Mouse (Mus musculus) limb, embryonic 13.5 days (tissue): ENCODE measurements around the gene Fgd3. TPM values are rescaled to one million over a fixed set of nuclear protein-coding genes. Genes with fewer than 3 reads are reported as not detected.
A peak's percentile ranks its signal among the peaks of the same experiment; 100 is the strongest.

ENCODE experiments used
- ATAC-seq: fragments of 200-750 bp; cut with Nextera tagmentation; 2 replicates; pipeline ENCODE4 v1.8.0; 2017; ENCODE audit warnings: low read depth, moderate number of reproducible peaks, moderate TSS enrichment; ENCODE audit not compliant: low FRiP score
- H3K27ac ChIP-seq: fragments of 300-500 bp; sonication (generic); 2 replicates; pipeline ENCODE4 v1.5.1; 2015; ENCODE audit warnings: inconsistent platforms, mild to moderate bottlenecking, moderate library complexity
- H3K27me3 ChIP-seq: fragments of 300-500 bp; sonication (generic); 2 replicates; pipeline ENCODE4 v1.6.1; 2015; ENCODE audit warnings: mild to moderate bottlenecking, inconsistent platforms
- H3K36me3 ChIP-seq: fragments of 300-500 bp; sonication (generic); 2 replicates; pipeline ENCODE4 v1.6.1; 2015; ENCODE audit warnings: inconsistent platforms, mild to moderate bottlenecking, moderate library complexity
- H3K4me1 ChIP-seq: fragments of 300-500 bp; sonication (generic); 2 replicates; pipeline ENCODE4 v1.6.1; 2015; ENCODE audit warnings: inconsistent platforms
- H3K4me2 ChIP-seq: fragments of 300-500 bp; sonication (generic); replicated peaks from 2 replicates; pipeline ENCODE4 v1.6.1; 2015; ENCODE audit warnings: inconsistent platforms, mild to moderate bottlenecking, moderate library complexity
- H3K4me3 ChIP-seq: fragments of 300-500 bp; sonication (generic); 2 replicates; pipeline ENCODE4 v1.5.1; 2015; ENCODE audit warnings: moderate library complexity, mild to moderate bottlenecking, inconsistent platforms
- H3K9ac ChIP-seq: fragments of 300-500 bp; sonication (generic); 2 replicates; pipeline ENCODE4 v1.6.1; 2015; ENCODE audit warnings: mild to moderate bottlenecking, inconsistent platforms
- H3K9me3 ChIP-seq: fragments of 300-500 bp; sonication (generic); 2 replicates; pipeline ENCODE4 v1.6.1; 2016; ENCODE audit warnings: inconsistent platforms
- WGBS: fragments of 180-500 bp; shearing (Covaris S2); methylation state at CpG from one replicate; pipeline ENCODE4 v1.1.7; 2015; 5-methylcytosine and 5-hydroxymethylcytosine counted together
- polyA plus RNA-seq: library from polyadenylated mRNA; unstranded; fragments of >200 nt; fragmentation: Nextera tagmentation; extraction: Ambion mirVana; gene quantifications from 2 replicates; pipeline ENCODE4 v1.2.1, GENCODE M21; 2015

Fgd3 gene
- polyA plus RNA-seq, 1 experiment from 2014 or later, result 0.38 TPM

DNA sequence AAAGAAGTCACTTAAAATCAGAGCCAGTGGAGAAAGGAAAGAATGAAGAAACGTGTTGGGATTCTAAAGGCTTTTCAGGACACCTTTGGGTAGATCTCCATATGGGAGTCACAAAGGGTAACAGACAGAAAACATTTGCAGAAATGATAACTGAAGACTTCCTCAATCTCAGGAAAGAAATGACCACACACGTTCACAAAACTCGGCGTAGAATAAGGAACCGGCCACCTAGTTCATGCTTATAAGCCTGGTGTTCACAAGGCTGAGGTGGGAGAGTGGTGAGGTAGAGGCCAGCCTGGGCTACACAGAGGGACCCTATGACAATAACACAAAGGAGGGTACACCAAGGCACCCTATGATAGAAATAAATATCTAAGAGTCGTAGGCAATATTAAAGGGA, 28.2 kb downstream of the Fgd3 start:
- no peak for ATAC-seq
- 86% methylated on average over 6 of the region's 6 CpGs for WGBS
- Histone ChIP-seq H3K9me3 (0 out of 2 replicates have a peak, but pooled peaks cover 3% of the 10 kb centered on the region), H3K36me3 (no peaks in the 10 kb centered on the region), H3K4me2 (no peak overlapping the region), H3K4me3 (no peak overlapping the region), H3K9ac (no peak overlapping the region), H3K4me1 (no peaks in the 10 kb centered on the region), H3K27ac (no peak overlapping the region), H3K27me3 (no peaks in the 10 kb centered on the region)

DNA sequence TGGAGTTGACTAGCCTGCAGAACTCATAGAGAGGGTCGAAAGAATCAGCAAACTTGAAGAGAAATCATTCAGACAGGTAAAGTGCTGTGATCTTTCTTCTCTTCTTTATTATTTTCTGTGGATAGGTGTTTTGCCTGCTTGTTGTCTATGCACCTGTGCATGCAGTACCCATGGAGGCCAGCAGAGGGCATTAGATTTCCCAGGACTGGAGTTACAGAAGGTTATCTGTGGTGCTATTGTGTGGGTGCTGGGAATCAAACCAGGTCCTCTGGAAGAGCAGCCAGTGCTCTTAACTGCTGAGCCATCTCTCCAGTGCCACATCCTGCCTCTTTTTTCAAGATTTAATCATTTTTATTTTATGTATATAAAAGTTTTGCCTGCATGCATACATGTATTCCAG, 28.7 kb downstream of the Fgd3 start:
- Histone ChIP-seq H3K4me3 (no peak overlapping the region), H3K4me2 (no peak overlapping the region), H3K9ac (no peak overlapping the region), H3K4me1 (no peaks in the 10 kb centered on the region), H3K27me3 (no peaks in the 10 kb centered on the region), H3K9me3 (0 out of 2 replicates have a peak, but pooled peaks cover 3% of the 10 kb centered on the region), H3K36me3 (no peaks in the 10 kb centered on the region), H3K27ac (no peak overlapping the region)
- WGBS, result 46% methylated on average over 1 of the region's 1 CpGs
- ATAC-seq, result no peak

DNA sequence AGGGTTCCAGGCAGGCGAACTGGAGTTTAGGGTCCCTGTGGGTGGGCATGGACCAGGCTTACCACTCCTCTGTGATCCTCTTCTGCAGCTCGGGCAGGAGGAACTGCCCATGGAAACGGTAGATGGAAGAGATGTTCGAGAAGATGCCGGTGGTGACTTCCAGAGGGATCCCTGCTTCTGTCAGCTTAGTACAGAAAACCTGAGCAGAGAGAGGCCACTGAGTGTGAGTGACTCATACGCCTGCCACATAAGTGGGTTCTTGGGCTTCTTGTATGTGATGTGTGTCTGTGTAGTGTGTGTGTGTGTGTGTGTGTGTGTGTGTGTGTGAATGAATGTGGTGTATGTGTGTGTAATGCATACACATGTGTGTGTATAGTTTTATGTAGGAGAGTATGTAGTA, 32.9 kb downstream of the Fgd3 start:
- Histone ChIP-seq H3K9me3 (0 out of 2 replicates have a peak, but pooled peaks cover 3% of the 10 kb centered on the region), H3K27ac (no peak overlapping the region), H3K27me3 (no peaks in the 10 kb centered on the region), H3K9ac (no peak overlapping the region), H3K4me3 (no peak overlapping the region), H3K4me1 (no peaks in the 10 kb centered on the region), H3K36me3 (no peaks in the 10 kb centered on the region; the same call in 1 of the 2 replicates), H3K4me2 (no peak overlapping the region)
- ATAC-seq, result no peak
- 86% methylated on average over 6 of the region's 6 CpGs for WGBS

DNA sequence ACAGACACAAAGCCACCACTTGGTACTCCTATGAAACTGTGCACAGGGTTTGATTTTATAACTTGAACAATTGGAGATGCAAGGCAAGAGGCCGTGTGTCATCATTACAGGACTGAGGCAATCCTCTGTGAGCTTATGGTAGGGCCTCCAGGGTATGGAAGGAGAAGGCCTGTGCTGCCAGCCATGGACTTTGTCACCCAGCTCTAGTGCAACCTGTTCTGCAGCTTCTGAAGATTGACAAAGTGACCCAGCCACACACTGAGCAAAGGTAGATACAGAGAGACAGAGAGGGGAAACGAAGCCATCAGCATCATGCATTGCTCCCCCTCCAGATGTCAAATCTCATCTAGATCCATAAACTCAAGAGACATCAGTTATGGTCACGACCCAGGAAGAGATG, 33.4 kb downstream of the Fgd3 start:
- H3K4me3 ChIP-seq, result no peak overlapping the region
- H3K4me1 ChIP-seq, result no peaks in the 10 kb centered on the region
- 0 out of 2 replicates have a peak, but pooled peaks cover 3% of the 10 kb centered on the region for H3K9me3 ChIP-seq
- H3K4me2 ChIP-seq, result no peak overlapping the region
- ATAC-seq, result no peak
- no peaks in the 10 kb centered on the region for H3K27me3 ChIP-seq
- H3K36me3 ChIP-seq, result no peaks in the 10 kb centered on the region; the same call in 1 of the 2 replicates
- H3K27ac ChIP-seq, result no peak overlapping the region
- 66% methylated on average over 3 of the region's 3 CpGs for WGBS
- no peak overlapping the region for H3K9ac ChIP-seq

DNA sequence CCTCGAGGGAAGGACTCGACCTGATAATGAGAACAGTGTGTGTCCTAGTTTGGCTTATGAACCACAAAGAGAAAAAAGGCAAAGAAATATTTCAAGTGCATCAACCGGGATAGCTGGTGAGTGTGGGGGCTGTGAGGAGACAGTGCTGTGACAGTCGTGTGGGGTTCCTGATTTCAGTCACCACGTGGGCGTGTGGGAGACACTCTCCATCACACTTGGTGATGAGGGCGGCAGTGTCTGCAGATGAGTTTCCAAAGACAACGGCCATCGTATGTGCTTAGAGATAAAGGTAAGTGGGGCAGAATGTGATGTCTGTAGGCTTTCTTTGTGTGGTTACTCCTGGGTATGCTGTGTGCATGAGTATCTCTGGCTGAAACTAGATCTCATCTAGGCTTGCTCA, 36.4 kb downstream of the Fgd3 start:
- no peak overlapping the region for H3K27ac ChIP-seq
- H3K4me3 ChIP-seq, result no peak overlapping the region
- no peaks in the 10 kb centered on the region for H3K4me1 ChIP-seq
- H3K9ac ChIP-seq, result no peak overlapping the region
- no peak for ATAC-seq
- H3K9me3 ChIP-seq, result peaks cover 9% of the 10 kb centered on the region
- H3K4me2 ChIP-seq, result no peak overlapping the region
- no peaks in the 10 kb centered on the region for H3K27me3 ChIP-seq
- WGBS, result 75% methylated on average over 9 of the region's 9 CpGs
- H3K36me3 ChIP-seq, result peaks cover 3% of the 10 kb centered on the region; the same call in 1 of the 2 replicates

DNA sequence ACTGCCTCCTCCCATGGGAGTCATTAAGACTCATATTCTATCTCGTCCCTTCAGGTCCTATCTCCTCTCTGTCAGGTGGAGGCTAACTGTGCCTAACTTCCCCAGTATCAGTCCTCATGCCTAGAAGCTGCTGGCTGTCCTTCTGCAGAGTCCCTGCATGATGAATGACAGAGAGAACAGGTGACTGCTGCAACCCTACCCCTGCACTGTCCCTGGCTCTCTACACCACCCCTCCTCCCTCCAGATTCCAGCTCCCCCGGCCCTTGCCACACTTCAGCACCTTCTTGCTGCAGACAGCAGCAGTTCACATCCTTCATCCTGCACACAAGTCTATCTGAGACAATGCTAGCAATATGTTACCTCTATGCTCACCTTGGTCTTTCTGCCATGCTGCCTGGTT, 37.9 kb downstream of the Fgd3 start:
- peaks cover 9% of the 10 kb centered on the region for H3K9me3 ChIP-seq
- H3K27ac ChIP-seq, result no peak overlapping the region
- 57% methylated on average over 2 of the region's 2 CpGs for WGBS
- no peak overlapping the region for H3K9ac ChIP-seq
- peak; percentile 24; the same call in 1 of the 2 replicates for ATAC-seq
- no peak overlapping the region for H3K4me3 ChIP-seq
- no peak overlapping the region for H3K4me2 ChIP-seq
- peaks cover 3% of the 10 kb centered on the region; the same call in 1 of the 2 replicates for H3K36me3 ChIP-seq
- H3K4me1 ChIP-seq, result no peaks in the 10 kb centered on the region
- no peaks in the 10 kb centered on the region for H3K27me3 ChIP-seq

DNA sequence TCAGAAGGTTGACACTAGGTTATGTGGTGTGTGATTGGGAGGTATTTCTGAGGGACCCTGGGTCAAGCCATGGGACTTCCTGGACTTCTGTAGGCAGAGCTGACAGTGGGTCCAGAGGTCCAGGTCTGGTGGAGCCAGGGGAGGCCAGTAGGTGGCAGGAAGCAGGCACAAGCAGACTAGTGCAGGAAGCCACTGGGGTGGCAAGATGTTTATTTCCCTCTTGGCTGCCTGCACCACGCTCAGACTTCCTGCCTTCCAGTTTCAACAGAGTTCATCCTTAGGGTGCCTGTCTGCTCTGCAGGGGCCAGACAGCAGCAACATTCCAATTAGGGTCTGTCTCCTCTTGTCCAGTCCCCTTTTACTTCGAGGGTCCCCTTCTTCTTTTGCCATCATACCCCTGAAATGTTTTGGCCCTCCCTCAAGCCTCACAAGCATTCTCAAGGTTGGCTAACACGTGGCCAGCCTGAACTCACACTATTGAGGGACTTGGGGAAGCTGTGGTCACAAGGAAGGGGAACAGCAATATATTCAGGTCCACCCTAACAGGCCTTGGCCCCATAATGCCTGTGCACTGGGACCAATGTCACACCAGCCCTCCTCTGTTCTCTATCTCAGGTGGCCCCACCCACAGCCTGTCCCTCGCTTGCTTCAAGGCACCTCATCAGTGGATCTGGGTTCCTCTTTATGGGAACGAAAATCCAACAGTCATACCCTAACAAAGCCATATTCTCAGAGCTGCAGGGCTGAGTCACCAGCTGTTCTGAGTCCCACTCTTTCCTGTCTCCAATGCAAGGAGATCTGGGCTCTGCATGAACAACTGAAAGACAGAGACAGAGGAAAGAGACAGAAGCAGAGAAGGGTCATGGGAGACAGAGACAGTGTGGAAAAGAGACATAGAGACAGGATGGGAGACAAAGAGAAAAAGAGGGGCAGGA, 48.0 kb downstream of the Fgd3 start:
- no peak for ATAC-seq
- Histone ChIP-seq H3K4me1 (no peaks in the 10 kb centered on the region), H3K27ac (no peak overlapping the region), H3K9me3 (no peaks in the 10 kb centered on the region), H3K36me3 (no peaks in the 10 kb centered on the region), H3K9ac (no peak overlapping the region), H3K27me3 (no peaks in the 10 kb centered on the region), H3K4me3 (no peak overlapping the region), H3K4me2 (no peak overlapping the region)
- WGBS, result 58% methylated on average over 5 of the region's 5 CpGs

DNA sequence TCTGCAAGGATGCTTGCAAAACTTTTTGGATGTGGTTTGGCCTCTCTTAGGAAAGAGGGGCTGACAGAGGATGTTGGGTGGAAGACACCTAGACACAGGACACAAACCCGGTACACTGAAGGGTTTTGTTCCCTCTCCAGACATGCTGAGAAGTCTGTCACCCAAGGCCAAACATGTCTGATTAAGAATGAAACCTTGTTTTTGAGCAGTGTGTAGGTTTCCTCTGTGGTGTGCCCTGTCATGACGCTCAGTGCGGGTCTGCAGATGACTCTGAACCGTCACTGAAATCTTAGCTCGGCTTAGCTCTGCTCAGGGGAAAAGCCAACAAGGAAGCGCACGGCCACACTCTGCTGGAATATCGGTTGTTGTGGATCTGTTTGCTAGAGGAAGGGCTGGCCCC, 49.6 kb downstream of the Fgd3 start:
- H3K27me3 ChIP-seq, result no peaks in the 10 kb centered on the region
- ATAC-seq, result no peak
- no peak overlapping the region for H3K9ac ChIP-seq
- no peaks in the 10 kb centered on the region for H3K36me3 ChIP-seq
- H3K4me2 ChIP-seq, result no peak overlapping the region
- 85% methylated on average over 8 of the region's 8 CpGs for WGBS
- H3K4me1 ChIP-seq, result no peaks in the 10 kb centered on the region
- H3K4me3 ChIP-seq, result no peak overlapping the region
- H3K9me3 ChIP-seq, result no peaks in the 10 kb centered on the region
- H3K27ac ChIP-seq, result no peak overlapping the region

DNA sequence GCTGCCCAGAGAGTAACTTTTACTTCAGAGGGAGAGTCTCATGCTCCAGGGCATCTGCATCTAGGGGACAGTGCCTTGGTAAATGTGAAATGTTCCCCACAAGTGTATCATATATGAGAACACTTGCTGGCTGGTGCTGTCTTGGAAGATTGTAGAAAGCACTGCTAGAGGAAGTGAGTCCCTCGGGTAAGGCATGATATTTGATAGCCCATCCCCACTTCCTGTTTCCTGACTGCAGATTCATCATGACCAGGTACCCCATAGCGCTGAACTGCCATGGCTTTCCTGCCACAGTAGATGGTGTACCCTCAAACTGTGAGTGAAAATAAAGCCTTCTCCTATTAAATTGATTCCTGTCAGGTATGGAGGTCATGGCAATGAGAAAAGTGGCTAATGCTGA, 52.5 kb downstream of the Fgd3 start:
- Histone ChIP-seq H3K9me3 (no peaks in the 10 kb centered on the region), H3K27ac (no peak overlapping the region), H3K4me1 (no peaks in the 10 kb centered on the region), H3K4me3 (no peak overlapping the region), H3K9ac (no peak overlapping the region), H3K36me3 (no peaks in the 10 kb centered on the region), H3K27me3 (no peaks in the 10 kb centered on the region), H3K4me2 (no peak overlapping the region)
- WGBS, result 50% methylated on average over 2 of the region's 2 CpGs
- ATAC-seq, result no peak

DNA sequence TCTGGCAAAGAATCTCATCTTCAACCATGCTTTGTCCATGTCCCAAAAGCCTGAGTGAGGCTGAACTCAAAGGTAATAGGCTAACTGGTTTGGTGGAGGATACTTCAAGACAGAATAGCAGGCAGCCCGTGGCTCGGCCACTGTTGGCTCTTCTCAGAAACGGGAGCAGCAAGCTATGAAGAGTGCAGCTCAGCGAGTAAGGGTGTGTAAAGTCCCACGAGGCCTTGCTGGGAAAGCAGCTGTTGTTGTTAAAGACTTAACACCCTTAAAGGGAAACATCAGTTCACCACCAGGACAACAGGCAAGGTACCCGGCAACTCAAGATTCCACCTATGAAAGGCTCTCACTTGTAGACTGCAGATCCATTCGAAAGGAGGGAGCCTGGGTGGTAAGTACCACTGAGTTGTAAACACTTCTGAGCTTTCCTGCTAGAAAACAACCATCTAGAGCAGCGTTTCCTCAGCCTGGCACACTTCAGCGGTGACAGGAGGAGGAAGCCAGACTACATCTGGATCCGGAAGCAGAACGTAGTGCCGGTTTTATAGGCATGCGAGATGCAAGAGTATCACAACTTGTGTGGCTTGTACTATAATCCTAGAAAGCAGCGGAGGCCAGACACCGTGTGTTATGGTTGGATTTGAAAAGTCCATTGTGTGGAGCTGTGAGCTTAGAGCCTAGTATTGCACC, 59.9 kb downstream of the Fgd3 start:
- peaks cover 17% of the 10 kb centered on the region for H3K4me1 ChIP-seq
- H3K27ac ChIP-seq, result no peak overlapping the region
- ATAC-seq, result no peak
- H3K4me3 ChIP-seq, result no peak overlapping the region
- H3K27me3 ChIP-seq, result no peaks in the 10 kb centered on the region
- no peak overlapping the region for H3K4me2 ChIP-seq
- no peak overlapping the region for H3K9ac ChIP-seq
- no peaks in the 10 kb centered on the region for H3K36me3 ChIP-seq
- H3K9me3 ChIP-seq, result no peaks in the 10 kb centered on the region
- 50% methylated on average over 15 of the region's 15 CpGs for WGBS

DNA sequence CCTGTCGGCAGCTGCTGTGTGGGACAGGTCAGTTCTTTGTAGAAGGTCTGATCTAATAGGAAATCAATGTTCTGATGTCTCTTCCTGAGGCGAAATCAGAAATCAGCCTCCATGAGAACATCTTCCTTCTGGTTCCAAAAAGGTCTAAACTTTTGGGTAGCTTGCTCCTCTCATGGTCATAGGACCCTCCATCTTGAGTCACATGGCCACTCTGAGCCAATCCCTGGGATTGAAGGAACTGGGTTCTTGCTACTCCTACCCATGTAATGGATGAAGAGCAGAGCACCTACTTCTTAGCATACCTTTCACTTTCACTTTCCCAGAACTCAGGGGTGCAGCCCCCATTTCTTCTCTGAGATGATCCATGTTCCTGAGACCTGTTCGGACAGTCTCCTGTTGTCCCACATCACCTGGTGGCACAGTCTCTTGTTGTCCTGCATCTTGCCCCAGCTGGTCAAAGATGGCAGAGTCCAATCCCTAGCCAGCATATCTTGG, 62.2 kb downstream of the Fgd3 start:
- Histone ChIP-seq H3K4me1 (peaks cover 17% of the 10 kb centered on the region), H3K9ac (no peak overlapping the region), H3K27me3 (no peaks in the 10 kb centered on the region), H3K9me3 (no peaks in the 10 kb centered on the region), H3K27ac (no peak overlapping the region), H3K4me2 (no peak overlapping the region), H3K4me3 (no peak overlapping the region), H3K36me3 (no peaks in the 10 kb centered on the region)
- 67% methylated on average over 3 of the region's 3 CpGs for WGBS
- no peak for ATAC-seq

DNA sequence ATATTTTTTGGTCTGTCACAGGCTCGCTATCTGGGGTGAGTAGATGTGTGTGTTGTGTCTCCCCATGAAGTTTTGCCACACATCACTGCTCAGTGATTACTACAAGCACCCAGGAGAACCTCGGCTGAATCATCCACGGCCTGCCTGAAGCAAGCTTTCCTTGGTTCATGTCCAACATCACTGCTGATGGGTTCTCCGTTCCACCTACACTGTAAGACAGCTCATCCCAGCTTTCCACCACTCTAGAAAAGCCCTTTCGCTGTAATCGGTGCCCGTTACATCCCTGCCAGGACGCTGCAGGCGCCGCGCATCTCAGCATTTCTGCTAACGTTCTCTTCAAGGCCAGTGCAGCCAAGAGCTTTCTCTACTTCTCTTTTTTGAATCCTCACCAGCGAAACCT, 67.4 kb downstream of the Fgd3 start:
- ATAC-seq, result no peak
- Histone ChIP-seq H3K4me1 (peaks cover 12% of the 10 kb centered on the region), H3K27me3 (peaks cover 29% of the 10 kb centered on the region), H3K4me3 (no peak overlapping the region), H3K27ac (no peak overlapping the region; the same call in 1 of the 2 replicates), H3K36me3 (no peaks in the 10 kb centered on the region), H3K9me3 (no peaks in the 10 kb centered on the region), H3K9ac (no peak overlapping the region), H3K4me2 (no peak overlapping the region)
- 87% methylated on average over 13 of the region's 13 CpGs for WGBS
